Mouse (Mus musculus): ENCODE measurements around the gene Wnt5b. TPM values are rescaled to one million over a fixed set of nuclear protein-coding genes. Genes with fewer than 3 reads are reported as not detected.

The Wnt5b gene
- total RNA-seq, 2 experiments from 2014 or later, result 2.6 to 2.9 TPM

DNA sequence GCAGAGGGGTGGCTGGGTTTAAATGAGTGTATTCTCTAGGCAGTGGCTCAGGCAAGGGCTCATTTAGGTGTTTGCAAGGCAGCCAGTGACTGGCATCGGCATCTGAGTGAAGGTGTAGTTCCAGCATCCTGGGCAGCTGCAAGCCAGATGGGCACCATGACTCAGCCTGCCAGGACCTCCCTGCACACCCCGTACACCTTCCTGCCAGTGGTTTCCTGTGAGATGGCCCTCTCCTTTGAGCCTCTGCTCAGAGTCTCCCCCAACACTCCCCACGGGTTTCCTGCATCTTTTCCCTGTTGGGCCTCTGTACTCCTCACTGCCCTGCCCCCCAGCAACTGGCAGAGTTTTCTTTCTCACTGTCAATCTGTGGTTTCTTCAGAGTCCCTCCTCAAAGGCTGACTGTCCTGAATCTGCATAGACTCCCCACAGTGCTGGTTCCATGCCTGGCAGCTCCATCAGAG is 22.2 kb downstream of the Wnt5b start:
- DNase-seq (ENCODE audit: low spot score), result no peak

DNA sequence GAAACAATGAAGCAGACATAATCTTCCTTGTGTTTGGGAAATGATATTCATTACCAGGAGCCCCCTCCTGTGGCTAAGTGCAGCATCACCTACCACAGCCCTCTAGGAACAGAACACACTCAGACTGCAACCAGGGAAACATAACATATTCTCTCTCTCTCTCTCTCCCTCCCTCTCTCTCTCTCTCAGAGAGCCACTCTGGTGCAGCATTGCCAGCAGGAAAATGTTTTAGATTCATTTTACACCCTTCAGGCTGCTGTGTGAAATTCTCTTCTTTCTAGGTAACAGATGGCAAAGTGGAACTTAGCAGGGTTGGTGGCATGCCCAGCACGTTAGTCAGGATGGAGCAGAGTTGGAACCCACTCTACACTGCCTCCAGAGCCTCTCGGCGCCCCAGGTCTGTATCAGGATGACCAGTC is 22.7 kb downstream of the Wnt5b start:
- DNase-seq (ENCODE audit: low spot score), result no peak

DNA sequence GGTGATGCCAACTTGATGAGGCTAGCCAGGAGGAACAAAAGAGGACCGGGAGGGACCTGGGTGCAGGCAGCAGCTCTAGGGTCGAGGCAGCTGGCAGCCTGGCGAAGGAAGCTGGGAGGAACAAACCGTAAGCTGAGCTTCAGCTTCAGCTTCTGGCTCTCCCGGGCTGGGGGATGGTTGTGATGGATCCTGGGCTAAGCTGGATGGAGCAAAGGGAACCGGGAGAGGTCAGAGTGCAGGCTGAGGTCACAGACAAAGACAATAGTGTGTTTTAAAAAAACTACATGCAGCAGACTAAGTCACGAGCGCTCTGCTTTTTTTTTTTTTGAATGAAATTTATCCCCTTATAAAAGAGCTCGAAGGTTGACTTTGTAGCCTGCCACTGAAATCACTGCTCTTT is 23.4 kb downstream of the Wnt5b start:
- no peak for DNase-seq (ENCODE audit: low spot score)

DNA sequence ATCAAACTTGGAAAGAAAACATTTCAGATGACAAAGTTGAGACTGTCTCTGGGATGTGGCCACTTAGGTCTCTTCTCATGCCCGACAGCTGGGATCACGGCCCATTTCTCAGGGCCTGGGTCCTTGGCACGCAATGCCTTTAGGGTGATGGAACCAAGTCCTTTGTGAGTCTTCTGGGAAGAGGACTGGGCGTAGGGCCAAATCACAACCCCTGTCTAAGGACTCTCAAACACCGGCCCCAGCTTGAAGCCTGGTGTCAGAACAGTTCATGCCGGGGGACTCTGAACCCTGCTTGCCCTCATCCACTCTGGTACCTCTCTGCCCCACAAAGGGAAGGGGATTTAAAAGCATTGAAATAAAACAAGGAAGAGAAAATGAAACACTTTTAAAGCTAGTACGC is 30.1 kb downstream of the Wnt5b start:
- DNase-seq (ENCODE audit: low spot score), result no peak

DNA sequence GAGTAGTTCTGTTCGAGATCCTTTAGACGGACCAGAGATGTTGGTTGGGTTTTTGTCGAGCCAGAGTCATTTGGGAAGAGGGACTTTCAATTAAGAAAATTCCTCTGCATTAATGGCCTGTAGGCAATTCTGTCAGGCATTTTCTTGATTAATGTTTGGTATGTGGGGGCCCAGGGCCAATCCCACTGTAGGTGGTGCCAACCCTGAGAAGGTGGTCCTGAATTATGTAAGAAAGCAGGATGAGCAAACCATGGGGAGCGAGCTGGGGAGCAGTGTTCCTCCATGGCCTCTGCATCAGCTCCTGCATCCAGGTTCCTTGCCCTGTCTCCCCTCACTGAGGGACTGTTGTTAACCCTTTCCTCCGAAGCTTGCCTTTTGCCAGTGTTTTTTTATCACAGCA is 30.7 kb downstream of the Wnt5b start:
- no peak for DNase-seq (ENCODE audit: low spot score)

DNA sequence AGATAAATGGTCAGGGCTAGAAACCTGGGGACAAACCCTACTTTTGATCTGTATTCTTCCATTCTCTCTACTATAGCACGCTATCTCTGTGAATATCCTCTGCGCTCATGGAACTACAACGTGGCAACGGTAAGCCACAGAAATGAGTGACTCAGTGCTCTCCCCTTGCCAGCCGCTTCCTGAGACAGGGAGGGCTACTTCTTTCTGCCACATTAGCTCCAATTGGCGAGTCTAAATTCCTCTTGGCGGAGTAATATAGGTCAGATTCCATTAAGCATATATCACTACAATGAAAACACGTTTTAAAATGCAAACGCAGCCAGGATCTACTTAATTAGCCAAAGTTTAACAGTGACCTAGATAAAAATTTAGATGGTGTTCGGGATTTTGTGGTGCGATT is 31.4 kb downstream of the Wnt5b start:
- no peak for DNase-seq (ENCODE audit: low spot score)

DNA sequence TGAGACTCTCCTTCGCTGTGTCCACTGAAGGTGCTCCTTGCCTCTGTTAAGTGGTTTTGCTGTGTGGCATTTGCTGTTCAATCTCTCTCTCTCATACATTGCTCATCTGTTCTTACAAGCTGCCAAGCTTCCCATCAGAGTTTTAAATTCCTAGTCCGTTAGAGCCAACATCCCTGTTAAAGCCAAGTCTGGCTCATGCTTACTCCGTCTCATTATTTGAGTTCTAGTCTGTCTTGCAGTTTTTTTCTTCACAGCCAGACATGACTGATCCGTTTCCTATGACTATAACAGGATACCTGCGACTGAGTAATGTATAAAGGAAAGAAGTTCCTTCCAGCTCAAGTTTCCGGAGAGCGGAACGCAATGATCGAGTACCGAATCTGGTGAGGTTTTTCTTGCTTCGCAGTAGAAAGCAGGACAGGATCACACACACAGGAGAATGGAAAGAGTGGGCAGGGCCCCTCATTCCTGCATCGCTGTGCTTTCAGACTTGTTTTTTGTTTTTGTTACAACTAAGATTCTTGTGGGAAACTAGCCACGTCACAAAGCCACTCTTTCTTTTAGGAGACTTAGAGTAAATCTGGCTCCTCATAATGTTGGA is 34.6 kb downstream of the Wnt5b start:
- no peak for DNase-seq (ENCODE audit: low spot score)

DNA sequence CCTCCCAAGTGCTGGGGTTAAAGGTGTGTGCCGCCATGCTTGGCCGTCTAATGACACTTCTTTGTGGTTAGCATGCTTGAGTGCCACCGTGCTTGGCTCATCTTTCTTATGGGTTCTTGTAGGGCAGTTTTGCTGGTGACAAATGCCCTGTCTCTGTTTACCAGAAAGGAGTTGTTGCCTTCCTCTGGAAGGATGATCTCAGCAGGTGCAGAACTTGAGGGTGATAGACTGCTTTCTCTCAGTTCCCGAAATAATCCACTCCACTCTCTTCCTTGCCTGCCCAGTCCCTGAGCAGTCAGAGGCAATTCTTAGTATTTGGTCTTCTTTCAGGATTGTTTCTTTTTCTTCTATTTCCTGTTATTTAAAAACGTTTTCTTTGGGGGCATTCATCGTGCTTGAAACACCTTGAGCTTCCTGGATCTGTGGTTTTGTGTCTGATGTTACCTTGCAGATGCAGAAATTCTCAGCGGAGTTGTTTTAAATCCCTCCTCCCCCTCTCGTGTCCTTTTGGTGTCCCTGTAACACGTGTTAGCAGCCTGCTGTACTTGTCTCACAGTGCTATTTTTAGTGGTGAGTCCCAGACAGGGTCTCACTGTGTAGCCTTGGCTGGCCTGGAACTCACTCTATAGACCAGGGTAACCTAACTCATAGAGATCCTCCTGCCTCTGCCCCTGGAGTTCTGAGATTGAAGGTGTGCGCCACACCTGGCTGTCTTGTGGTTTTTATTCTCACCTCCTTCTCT is 35.3 kb downstream of the Wnt5b start:
- no peak for DNase-seq (ENCODE audit: low spot score)

DNA sequence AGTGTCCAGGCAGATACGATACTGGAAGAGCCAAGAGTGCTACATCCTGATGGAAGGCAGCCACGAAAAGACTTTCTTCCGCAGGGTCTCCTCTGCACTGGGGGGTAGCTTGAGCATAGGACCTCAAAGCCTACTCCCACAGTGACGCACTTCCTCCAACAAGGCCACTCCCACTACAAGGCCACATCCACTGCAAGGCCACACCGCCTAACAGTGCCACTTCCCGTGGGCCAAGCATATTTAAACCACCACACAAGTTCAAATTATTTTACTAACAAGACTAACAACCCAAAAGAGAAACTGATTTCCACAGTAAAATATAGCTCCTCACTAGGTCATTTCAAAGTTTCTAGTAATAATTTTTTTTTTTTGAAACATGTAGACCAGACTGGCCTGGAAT is 35.9 kb downstream of the Wnt5b start:
- DNase-seq (ENCODE audit: low spot score), result no peak

DNA sequence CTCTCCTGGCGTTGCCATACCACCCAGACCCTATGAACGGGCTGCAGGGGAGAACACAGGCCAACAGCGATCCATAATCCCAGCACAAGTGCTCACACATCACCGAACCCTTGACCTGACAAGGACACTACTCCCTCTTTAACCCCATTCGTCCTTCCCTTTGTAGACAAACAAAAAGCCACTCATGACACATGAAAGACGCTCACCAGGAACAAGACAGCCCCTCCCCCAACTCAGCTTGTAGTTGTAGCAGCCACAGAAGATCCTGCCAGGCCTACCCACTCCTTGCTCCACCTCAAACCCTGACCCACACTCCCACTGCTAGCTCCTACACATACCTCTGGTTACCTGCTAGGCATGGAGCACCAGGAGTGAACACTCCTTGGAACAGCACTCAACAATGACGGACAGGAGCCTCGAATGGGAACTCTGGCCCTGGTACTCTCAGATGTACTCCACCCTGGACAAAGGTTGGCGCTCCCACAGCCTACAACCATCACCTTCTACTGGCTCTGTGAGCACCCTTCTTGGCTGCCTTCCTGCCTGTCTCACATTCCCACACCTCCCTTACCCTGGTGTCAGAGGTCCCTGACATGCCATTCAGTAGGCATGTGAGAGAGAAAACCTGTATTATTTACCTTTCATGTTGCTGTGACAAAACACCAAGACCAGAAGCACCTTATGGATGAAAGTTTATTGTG is 38.5 kb downstream of the Wnt5b start:
- no peak for DNase-seq (ENCODE audit: low spot score)

DNA sequence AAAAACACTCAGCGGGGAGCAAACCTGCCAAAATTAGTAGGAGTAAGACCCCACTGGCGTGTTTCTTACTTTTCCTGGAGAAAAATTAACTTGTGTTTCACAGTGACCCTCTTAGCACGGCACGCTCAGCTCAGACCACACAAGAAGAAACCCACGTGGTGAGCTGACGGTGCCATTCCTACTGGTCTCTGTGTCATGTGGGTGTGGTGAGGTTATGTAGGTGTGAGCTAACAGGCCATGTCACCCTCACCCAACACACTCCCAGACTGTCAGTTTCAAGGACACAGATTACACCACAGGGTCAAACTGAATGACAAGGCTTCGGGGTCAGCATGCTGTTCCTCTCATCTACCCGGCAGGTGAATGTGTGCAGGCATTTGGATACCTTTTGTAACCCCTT is 39.4 kb downstream of the Wnt5b start:
- DNase-seq (ENCODE audit: low spot score), result no peak

DNA sequence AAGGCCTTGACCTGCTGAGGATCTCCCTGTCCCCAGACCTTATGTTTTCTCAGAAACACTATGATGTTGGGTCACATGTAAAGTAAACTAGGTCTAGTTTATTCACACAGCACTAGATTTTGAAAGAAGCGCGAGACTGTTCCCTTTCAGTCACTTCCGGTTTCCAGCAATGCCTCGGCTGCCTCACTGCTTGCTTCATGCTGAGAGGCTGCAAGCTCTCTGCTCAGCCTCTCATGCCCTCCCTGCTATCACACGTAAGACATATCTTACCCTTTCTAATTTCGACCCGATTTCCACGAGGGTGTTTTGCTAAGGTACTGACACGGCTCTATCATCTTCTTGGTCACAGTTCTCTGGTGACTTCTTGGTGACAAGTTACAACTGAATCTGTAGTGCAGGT is 42.1 kb downstream of the Wnt5b start:
- DNase-seq (ENCODE audit: low spot score), result no peak

DNA sequence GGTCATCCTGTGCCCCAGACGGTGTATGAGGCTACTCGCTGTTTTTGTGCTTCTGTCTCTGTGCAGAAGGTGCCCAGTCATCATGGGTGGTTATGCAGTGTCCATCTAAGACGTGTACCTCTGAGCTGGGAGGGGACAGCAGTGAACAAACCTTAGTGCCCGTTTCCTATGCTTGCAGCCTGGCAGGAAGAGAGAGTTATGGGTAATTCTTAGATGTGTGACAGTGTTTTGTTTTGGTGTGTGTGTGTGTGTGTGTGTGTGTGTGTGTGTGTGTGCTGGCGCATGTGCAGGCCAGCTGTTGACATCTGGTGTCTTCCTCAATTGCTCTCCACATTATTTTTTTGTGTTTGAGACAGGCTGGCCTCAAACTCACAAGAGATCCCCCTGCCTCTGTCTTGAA is 44.1 kb downstream of the Wnt5b start:
- DNase-seq (ENCODE audit: low spot score), result no peak

DNA sequence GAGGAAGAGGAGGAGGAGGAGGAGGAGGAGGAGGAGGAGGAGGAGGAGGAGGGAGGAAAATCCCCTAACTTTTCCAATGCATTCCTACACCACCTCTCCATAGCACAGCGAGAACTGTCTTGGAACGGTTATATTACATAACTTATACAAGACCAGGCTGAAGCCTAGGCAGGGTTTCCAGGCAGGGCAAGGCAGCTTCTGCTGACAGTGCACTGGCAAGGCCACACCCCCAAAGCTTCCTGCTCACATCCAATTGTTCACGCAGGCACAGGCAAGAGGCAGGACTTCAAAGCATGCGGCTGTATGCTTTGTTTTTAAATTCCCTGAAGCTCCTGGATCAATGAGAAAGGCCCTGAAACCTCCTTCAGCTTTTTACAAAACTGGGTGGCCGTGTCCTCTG is 44.9 kb downstream of the Wnt5b start:
- no peak for DNase-seq (ENCODE audit: low spot score)

DNA sequence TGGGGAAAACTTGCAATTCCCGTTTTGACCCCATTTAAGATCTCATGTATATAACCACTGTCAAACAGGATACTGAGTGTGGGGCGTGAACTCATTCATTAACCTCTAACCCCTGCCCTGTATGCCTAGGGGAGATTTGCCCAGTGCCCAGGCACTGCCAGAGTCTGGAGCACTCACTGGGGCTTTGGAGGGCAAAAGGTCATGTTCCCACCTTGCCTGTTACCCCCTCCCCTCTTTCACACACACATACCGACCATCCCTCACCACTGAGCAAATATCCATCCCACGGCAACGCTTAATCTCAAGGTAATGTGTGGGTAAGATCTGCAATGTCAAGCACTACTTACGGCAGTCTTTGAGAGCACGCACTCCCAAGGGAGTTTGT is 51.5 kb downstream of the Wnt5b start:
- DNase-seq (ENCODE audit: low spot score), result no peak

DNA sequence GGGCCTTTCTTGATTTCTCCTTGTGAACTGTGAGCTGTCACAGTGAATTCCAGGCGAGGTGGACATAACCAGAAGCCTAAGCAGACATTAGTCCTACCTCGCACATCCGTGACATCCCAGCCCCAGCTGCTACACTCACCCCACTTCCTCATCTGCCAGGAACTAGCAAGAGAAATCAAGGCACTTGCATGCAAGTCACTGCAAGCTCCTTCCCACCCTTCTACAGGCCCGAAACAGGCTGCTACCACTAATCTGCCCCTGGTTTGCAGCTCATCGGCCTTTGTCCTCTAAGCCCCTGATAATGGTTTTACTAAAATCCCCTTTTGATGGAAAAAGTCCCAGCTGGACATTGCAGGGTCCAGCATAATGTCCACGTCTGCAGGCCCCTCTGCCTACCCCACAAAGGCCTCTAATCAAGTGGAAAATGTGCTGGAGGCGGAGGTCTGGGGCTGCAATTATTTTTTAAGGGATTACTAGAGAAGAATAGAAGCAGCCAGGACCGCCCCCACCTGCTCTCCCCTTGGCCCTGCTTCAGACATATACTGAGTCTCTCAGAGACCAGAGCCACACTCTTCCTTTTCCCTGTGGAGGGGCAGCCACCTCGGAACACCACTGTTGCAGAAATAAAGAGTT is 52.0 kb downstream of the Wnt5b start:
- no peak for DNase-seq (ENCODE audit: low spot score)

DNA sequence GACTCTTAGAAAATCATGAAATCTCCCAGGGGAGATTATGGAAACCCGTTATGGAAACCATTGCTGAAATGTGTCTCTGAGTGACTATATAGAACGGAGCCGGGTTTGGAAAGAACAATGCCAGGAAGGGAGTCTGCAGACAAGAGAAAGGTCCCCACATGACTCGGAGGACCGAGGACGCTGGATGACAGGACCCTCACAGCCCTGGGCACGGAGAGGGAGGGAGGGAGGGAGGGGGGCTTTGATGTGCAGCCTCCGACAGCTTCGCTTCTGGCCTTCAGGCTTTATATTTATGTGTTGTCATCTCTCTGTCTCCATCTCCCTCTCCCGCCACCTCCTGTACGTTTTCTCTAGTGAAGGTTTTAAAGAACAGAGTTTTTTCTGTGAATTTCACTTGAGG is 53.1 kb downstream of the Wnt5b start:
- DNase-seq (ENCODE audit: low spot score), result no peak

DNA sequence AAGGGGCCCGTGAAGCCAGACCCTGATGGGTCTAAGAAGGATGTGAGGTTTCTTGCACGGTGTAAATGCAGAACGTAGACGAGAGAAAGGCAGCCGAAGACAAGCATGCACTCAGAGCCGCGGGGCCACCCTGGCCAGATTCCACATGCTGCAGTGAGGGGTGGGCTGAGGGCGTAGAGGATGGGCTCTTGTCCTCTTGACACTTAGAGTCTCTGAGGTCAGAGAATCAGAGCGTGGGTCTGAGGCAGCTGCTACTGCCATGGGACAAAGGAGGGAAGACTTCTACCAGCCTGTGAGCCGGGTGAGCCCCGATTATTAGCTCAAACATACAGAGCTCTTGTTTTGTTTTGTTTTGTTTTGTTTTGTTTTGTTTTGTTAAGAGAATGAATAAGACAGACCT is 53.6 kb downstream of the Wnt5b start:
- no peak for DNase-seq (ENCODE audit: low spot score)

DNA sequence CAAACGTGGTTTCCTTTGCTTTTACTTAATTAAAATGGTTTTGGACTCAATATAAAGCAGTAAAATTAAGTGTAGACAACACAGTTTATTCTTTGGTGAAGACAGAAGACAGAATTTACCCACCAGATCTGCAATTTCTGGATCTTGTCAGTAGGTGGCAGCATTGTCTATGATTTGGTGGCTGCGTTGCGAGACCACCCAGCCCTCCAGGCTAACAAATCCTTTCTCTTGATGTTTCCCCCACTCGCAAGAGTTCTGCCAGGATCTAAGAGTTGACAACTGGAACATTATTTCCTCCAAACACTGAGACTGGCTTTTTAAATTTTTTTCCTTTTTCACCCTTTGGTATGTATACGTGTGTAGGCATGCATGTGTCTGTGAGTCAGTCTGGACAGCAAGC is 54.4 kb downstream of the Wnt5b start:
- DNase-seq (ENCODE audit: low spot score), result no peak

DNA sequence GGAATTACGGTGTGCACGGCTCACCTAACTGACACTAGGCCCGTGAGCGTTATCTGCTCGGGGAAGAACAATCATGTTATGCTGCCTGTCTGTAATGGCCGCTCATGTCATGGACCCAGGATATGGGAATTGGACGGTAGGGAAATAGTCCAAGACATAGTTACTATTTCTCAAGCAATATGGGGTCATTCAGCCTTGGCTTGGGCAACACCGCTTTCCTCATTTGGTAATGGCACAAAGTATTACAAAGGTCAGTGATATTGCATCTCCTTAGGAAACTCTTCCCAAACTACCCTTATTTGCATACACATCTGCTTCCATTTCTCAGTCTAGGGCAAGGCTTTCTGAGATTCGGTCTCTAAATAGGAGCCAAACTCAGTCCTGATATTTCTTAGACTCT is 56.5 kb downstream of the Wnt5b start:
- DNase-seq (ENCODE audit: low spot score), result no peak

DNA sequence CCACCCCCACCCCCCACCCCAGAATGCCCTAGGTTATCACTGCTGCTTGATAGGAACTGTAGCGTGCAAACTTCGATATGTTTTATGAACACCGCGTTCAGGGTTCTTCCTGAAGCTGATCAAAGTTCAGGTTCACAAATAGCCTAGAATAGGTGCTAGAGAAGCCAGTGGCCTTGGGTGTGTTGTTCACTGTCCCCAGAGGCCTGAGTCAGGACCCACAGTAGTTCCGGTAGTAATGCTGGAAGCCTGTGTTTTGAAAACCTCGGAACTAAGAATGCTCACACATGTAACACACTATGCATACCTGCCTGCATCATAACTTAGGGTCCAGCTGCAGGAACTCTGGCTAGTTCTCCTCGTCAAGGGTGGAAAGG is 57.1 kb downstream of the Wnt5b start:
- no peak for DNase-seq (ENCODE audit: low spot score)

DNA sequence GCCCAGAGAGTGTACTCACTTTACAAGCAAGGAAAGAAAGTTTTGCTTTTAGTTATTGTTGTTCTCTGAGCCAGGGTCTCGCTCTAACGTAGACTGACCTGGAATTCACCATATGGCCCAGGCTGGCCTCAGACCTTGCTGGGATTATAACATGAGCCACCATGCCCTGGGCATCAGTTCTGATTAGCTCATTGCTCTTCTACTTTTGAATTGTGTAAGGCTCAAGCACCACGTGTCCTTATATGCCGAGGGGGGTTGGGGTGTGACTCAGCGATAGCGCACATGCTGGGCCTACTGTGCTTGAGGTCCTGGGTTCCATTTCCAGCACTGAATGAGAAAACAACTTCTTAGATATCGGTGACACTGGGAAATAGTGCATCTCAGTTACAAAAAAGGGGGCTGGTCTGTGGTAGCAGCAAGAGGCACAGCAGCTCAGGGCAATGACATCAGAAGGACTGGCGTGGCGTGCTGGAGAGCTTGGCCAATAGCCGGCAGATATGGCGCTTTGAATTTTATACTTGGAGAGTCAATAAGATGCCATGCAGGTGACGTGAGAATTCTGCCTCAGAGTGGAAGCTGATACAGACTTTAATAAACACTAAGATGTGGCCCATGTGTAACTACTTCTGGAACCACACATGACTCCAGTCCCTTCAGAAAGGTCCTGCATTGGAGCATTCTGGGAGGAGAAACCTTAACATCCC is 57.6 kb downstream of the Wnt5b start:
- DNase-seq (ENCODE audit: low spot score), result no peak
